Mouse (Mus musculus) midbrain, embryonic 12.5 days (tissue): ENCODE results near the gene Tmprss2. TPM values are rescaled to one million over a fixed set of nuclear protein-coding genes. Genes with fewer than 3 reads are reported as not detected.

Experiments
- ATAC-seq: fragments of 200-750 bp; cut with Nextera tagmentation; 2 replicates; pipeline ENCODE4 v1.8.0; 2017; ENCODE audit warnings: low read depth, moderate TSS enrichment, moderate library complexity; ENCODE audit not compliant: low FRiP score
- H3K27ac ChIP-seq: fragments of 300-500 bp; sonication (generic); replicated peaks from 2 replicates; pipeline ENCODE4 v1.5.1; 2016; ENCODE audit warnings: mild to moderate bottlenecking
- H3K27me3 ChIP-seq: fragments of 300-500 bp; sonication (generic); 2 replicates; pipeline ENCODE4 v1.6.1; 2016; ENCODE audit warnings: mild to moderate bottlenecking
- H3K36me3 ChIP-seq: fragments of 300-500 bp; sonication (generic); 2 replicates; pipeline ENCODE4 v1.6.1; 2016
- H3K4me1 ChIP-seq: fragments of 300-500 bp; sonication (generic); 2 replicates; pipeline ENCODE4 v1.6.1; 2016
- H3K4me2 ChIP-seq: fragments of 300-500 bp; sonication (generic); replicated peaks from 2 replicates; pipeline ENCODE4 v1.6.1; 2016; ENCODE audit warnings: mild to moderate bottlenecking, moderate library complexity
- H3K4me3 ChIP-seq: fragments of 300-500 bp; sonication (generic); 2 replicates; pipeline ENCODE4 v1.5.1; 2016; ENCODE audit warnings: mild to moderate bottlenecking
- H3K9ac ChIP-seq: fragments of 300-500 bp; sonication (generic); replicated peaks from 2 replicates; pipeline ENCODE4 v1.6.1; 2016; ENCODE audit warnings: mild to moderate bottlenecking, moderate library complexity
- H3K9me3 ChIP-seq: fragments of 300-500 bp; sonication (generic); 2 replicates; pipeline ENCODE4 v1.6.1; 2016; ENCODE audit warnings: mild to moderate bottlenecking
- WGBS: fragments of 180-500 bp; shearing (Covaris S2); methylation state at CpG from one replicate; pipeline ENCODE4 v1.1.7; 2016; 5-methylcytosine and 5-hydroxymethylcytosine counted together
- polyA plus RNA-seq: library from polyadenylated mRNA; unstranded; fragments of >200 nt; fragmentation: Nextera tagmentation; extraction: Ambion mirVana; gene quantifications from 2 replicates; pipeline ENCODE4 v1.2.1, GENCODE M21; 2016

The Tmprss2 gene
- 0.48 and 0.55 TPM in 2 replicates for polyA plus RNA-seq

GRCm38 (mm10) chr16:97610939-97611338, at the start of gene Tmprss2:
Tmprss2 (minus strand) TSS chr16:97611195.
- Histone ChIP-seq H3K27me3 (peaks cover 46% of the 10 kb centered on the region), H3K9ac (no peak within 1 kb of the TSS)
- WGBS: under 1% methylated on average over 27 of the region's 30 CpGs

GRCm38 (mm10) chr16:97659225-97659658, 48.2 kb upstream of the Tmprss2 start:
- H3K36me3 ChIP-seq: no peaks in the 10 kb centered on the region
- H3K27me3 ChIP-seq: peaks cover 19% of the 10 kb centered on the region
- ATAC-seq: peak; percentile 79
- 5% methylated on average over 1 of the region's 1 CpGs for WGBS
- H3K4me1 ChIP-seq: peaks cover 12% of the 10 kb centered on the region
- H3K4me3 ChIP-seq: no peak overlapping the region
- no peaks in the 10 kb centered on the region for H3K9me3 ChIP-seq
- no peak overlapping the region for H3K27ac ChIP-seq
- H3K9ac ChIP-seq: no peak overlapping the region
- H3K4me2 ChIP-seq: no peak overlapping the region

More at GRCm38 (mm10) chr16:97610939-97611338, at the start of gene Tmprss2:
- Histone ChIP-seq H3K4me3 (peak within 1 kb of the TSS; percentile 32), H3K36me3 (no peaks in the 10 kb centered on the region), H3K27ac (no peak within 1 kb of the TSS), H3K4me2 (peak within 1 kb of the TSS; percentile 54), H3K9me3 (no peaks in the 10 kb centered on the region), H3K4me1 (peaks cover 14% of the 10 kb centered on the region)
- no peak for ATAC-seq

DNA sequence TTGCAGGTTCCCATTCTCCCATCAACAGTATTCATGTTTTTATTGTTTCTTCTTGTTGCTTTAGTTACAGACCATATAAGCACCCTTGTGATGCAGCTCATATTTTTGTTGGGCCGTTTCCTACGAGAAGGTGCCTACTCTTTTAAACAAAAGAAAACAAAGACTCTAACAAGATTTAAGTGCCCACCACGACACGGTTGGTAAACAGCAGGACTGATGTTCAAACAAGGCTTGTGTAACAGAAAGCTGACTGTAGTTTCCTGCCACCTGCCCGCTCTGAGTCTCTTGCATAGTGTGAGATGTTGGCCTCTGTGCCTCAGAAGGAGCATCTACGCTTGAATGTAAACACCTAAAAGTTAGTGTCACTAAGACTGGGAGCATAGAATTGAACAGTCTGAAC, 47.5 kb upstream of the Tmprss2 start:
- WGBS: 48% methylated on average over 6 of the region's 6 CpGs
- Histone ChIP-seq H3K9me3 (no peaks in the 10 kb centered on the region), H3K27me3 (peaks cover 14% of the 10 kb centered on the region), H3K4me1 (peaks cover 12% of the 10 kb centered on the region), H3K27ac (no peak overlapping the region), H3K9ac (no peak overlapping the region), H3K36me3 (no peaks in the 10 kb centered on the region), H3K4me2 (no peak overlapping the region), H3K4me3 (no peak overlapping the region)
- no peak for ATAC-seq

- ATAC-seq: no peak
- 82% methylated on average over 2 of the region's 2 CpGs for WGBS
- Histone ChIP-seq H3K9me3 (no peaks in the 10 kb centered on the region), H3K4me3 (no peak overlapping the region), H3K27ac (no peak overlapping the region), H3K27me3 (peaks cover 8% of the 10 kb centered on the region; the same call in 1 of the 2 replicates), H3K4me2 (no peak overlapping the region), H3K36me3 (no peaks in the 10 kb centered on the region), H3K4me1 (peaks cover 10% of the 10 kb centered on the region), H3K9ac (no peak overlapping the region)
These were observed 44.8 kb upstream of the Tmprss2 start for GRCm38 (mm10) chr16:97655800-97656199.

DNA sequence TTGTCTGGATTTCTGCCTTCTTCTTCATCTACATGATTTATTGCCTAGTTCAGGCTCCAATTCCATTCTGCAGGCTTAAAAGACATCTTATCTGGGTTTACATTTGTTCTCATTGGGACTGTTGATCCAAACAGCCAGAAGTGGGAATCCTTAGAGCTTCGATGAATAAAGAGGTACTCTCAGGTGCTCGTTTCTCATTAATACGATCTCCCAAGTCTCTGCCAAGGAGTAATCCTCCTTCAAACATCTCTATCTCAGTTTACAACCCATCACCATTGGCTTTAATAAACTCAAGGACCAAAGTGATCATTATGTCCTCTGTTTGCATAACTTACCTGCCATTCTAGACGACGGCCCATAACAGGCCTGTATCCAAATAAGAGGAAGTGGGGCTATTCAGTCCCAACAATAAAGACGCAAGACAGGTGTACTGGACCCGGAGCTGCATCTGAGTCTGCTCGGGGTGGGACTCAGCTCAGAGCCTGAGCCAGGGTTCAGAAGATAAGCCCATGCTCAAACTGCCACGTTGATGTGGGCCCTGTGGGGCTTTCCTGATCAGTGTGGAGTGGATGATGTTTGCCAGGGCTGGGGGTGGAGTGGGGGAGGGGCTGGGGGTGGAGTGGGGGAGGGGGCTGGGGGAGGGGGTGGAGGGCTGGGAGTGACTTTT, 38.7 kb upstream of the Tmprss2 start:
- no peaks in the 10 kb centered on the region for H3K36me3 ChIP-seq
- H3K27ac ChIP-seq: no peak overlapping the region
- no peaks in the 10 kb centered on the region for H3K4me1 ChIP-seq
- no peaks in the 10 kb centered on the region for H3K9me3 ChIP-seq
- no peak overlapping the region for H3K4me2 ChIP-seq
- ATAC-seq: no peak
- no peak overlapping the region for H3K9ac ChIP-seq
- WGBS: 79% methylated on average over 9 of the region's 9 CpGs
- no peak overlapping the region for H3K4me3 ChIP-seq
- H3K27me3 ChIP-seq: no peaks in the 10 kb centered on the region

DNA sequence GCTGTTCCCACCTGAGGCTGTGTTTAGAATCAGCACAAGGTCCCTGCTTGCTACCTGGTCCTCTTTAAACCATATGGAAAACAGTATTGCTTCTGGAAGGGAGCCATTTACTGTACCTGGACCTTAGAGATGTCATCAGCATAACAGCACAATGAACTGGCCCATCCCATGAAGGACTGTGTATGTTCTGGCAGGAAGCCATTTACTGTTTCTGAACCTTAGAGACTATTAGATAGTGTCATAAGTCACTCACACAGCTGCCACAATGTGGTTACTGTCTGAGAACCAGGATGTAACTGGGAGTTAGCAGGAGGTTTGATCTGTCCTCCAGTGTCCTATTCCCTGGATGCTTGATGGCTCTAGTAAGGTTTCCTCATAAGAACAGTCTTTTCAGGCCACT, 33.7 kb upstream of the Tmprss2 start:
- ATAC-seq: no peak
- no peak overlapping the region for H3K4me3 ChIP-seq
- H3K4me1 ChIP-seq: no peaks in the 10 kb centered on the region
- H3K27ac ChIP-seq: no peak overlapping the region
- H3K36me3 ChIP-seq: no peaks in the 10 kb centered on the region
- H3K9me3 ChIP-seq: no peaks in the 10 kb centered on the region
- no peaks in the 10 kb centered on the region for H3K27me3 ChIP-seq
- no peak overlapping the region for H3K9ac ChIP-seq
- H3K4me2 ChIP-seq: no peak overlapping the region

GRCm38 (mm10) chr16:97639630-97640029, 28.6 kb upstream of the Tmprss2 start:
- no peak overlapping the region for H3K9ac ChIP-seq
- no peak for ATAC-seq
- H3K36me3 ChIP-seq: no peaks in the 10 kb centered on the region
- H3K4me3 ChIP-seq: no peak overlapping the region
- no peak overlapping the region for H3K4me2 ChIP-seq
- no peaks in the 10 kb centered on the region for H3K9me3 ChIP-seq
- H3K27ac ChIP-seq: no peak overlapping the region
- no peaks in the 10 kb centered on the region for H3K4me1 ChIP-seq
- 92% methylated on average over 3 of the region's 3 CpGs for WGBS
- no peaks in the 10 kb centered on the region for H3K27me3 ChIP-seq

DNA sequence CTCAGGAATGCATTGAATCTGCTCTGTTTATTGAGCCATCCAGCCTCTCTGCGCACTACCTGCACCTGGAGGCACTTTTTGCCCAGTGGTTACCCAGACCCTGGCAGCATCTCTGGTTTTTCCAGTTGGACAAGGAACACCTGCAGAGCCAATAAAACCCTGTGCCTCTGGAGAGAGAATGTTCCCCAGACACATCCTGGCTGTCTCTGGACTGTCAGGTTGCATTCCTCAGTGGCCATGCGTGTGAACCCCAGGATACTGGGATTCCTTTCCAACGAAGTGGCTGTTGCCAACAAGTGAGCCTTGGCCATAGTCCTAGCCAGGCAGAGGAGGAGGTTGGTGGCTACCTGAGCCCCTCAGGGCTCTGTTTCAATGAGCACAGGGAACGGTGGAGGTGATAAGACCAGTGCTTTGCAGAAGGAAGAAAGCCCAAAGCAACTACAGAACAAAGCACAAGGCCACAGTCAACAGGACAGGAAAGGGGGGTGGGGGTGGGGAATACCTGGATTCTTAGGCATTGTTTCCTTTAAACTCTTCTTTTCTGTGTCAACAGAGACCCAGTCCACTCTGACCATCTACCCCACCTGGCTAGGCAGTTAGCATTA, 22.0 kb upstream of the Tmprss2 start:
- H3K9me3 ChIP-seq: no peaks in the 10 kb centered on the region
- WGBS: 70% methylated on average over 4 of the region's 4 CpGs
- H3K36me3 ChIP-seq: no peaks in the 10 kb centered on the region
- no peaks in the 10 kb centered on the region for H3K27me3 ChIP-seq
- no peak overlapping the region for H3K4me2 ChIP-seq
- no peak overlapping the region for H3K4me3 ChIP-seq
- H3K27ac ChIP-seq: no peak overlapping the region
- no peak overlapping the region for H3K9ac ChIP-seq
- H3K4me1 ChIP-seq: no peaks in the 10 kb centered on the region
- no peak for ATAC-seq

DNA sequence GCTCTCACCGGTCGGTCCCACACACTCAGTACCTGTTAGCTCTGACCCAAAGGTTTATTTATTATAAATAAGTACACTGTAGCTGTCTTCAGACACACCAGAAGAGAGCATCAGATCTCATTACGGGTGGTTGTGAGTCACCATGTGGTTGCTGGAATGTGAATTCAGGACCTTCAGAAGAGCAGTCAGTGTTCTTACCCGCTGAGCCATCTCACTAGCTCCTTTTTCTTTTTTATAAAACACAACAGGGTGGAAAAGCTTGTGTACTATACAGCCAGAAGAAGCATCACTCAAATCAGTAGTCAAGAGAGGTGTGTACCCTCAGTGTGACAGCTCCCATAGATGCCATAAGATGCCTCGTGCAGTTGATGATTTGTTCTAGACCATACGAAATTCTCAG, 12.2 kb upstream of the Tmprss2 start:
- Histone ChIP-seq H3K27ac (no peak overlapping the region), H3K4me3 (no peak overlapping the region), H3K4me2 (no peak overlapping the region), H3K9me3 (no peaks in the 10 kb centered on the region), H3K27me3 (no peaks in the 10 kb centered on the region), H3K9ac (no peak overlapping the region), H3K4me1 (no peaks in the 10 kb centered on the region), H3K36me3 (no peaks in the 10 kb centered on the region)
- WGBS: 87% methylated on average over 6 of the region's 6 CpGs
- ATAC-seq: no peak

DNA sequence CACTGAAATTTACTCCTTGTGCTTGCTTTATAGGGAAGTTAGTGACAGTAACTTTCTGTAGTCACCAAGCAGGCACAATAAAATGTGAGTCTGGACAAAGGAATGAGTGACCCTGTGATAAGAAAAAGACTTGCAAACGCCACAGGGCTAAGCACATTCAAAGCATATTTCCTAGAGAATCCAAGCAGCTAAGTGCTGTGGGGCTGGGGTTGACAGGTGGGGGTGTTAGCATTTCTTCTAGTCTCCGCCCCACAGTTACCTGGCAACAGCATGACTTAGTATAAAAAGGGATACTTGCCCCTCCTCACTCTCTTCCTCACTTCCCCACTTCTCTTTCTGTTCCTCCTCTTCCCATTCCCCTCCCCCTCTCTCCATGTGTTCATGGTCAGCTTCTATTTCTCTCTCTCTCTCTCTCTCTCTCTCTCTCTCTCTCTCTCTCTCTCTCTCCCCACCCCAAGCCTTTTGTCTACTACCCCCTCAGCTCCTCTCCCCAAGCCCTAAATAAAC, 11.4 kb upstream of the Tmprss2 start:
- Histone ChIP-seq H3K4me1 (no peaks in the 10 kb centered on the region), H3K27ac (no peak overlapping the region), H3K36me3 (no peaks in the 10 kb centered on the region), H3K4me3 (no peak overlapping the region), H3K9me3 (no peaks in the 10 kb centered on the region), H3K27me3 (no peaks in the 10 kb centered on the region), H3K4me2 (no peak overlapping the region), H3K9ac (no peak overlapping the region)
- WGBS: 37% methylated on average over 2 of the region's 2 CpGs
- no peak for ATAC-seq

DNA sequence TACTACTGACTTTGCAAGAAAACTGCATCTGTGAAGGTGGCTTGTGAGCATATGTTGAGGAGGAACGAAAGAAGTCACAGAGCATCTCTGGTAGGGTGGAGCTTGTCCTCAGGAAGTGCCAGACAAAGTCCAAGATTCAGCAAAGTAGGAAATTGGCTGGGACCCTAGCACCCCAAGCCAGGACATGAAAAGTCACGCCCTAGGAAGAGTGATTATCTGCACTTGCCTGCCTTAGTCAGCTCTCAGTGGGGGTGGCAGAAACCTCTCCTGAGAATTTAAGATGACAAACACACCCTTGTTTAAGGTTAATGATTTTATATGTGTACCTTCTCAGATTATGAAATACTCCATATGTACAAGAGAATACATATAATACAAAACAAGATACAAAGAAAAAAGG, 7.3 kb upstream of the Tmprss2 start:
- Histone ChIP-seq H3K27ac (no peak overlapping the region), H3K4me3 (no peak overlapping the region), H3K4me1 (no peaks in the 10 kb centered on the region), H3K36me3 (no peaks in the 10 kb centered on the region), H3K4me2 (no peak overlapping the region), H3K9me3 (no peaks in the 10 kb centered on the region), H3K9ac (no peak overlapping the region), H3K27me3 (no peaks in the 10 kb centered on the region)
- WGBS: 77% methylated on average over 2 of the region's 2 CpGs
- ATAC-seq: no peak

- Histone ChIP-seq H3K27ac (no peak overlapping the region), H3K4me1 (peaks cover 14% of the 10 kb centered on the region), H3K4me2 (no peak overlapping the region), H3K9me3 (no peaks in the 10 kb centered on the region), H3K36me3 (no peaks in the 10 kb centered on the region), H3K27me3 (peaks cover 46% of the 10 kb centered on the region), H3K9ac (no peak overlapping the region), H3K4me3 (no peak overlapping the region)
- ATAC-seq: no peak
- WGBS: 69% methylated on average over 4 of the region's 4 CpGs
These were observed 1.0 kb upstream of the Tmprss2 start for GRCm38 (mm10) chr16:97612009-97612408.
